Mouse (Mus musculus) MEL (cell line): ENCODE results near the gene Metrn. TPM values are rescaled to one million over a fixed set of nuclear protein-coding genes. Genes with fewer than 3 reads are reported as not detected.

ENCODE experiments used
- DNase-seq: peaks from one replicate; pipeline ENCODE4 v3.0.0; 2011; ENCODE audit warnings: low read depth, low spot score
- H3K27ac ChIP-seq: 2 replicates; pipeline ENCODE4 v1.5.1; 2012; ENCODE audit warnings: low read depth, mild to moderate bottlenecking, control low read depth, low read length, moderate library complexity; ENCODE audit not compliant: control insufficient read depth
- H3K27me3 ChIP-seq, 2 experiments: fragments of 150-350 bp in 1 of 2; sonication (generic) in 1 of 2; 2 replicates each; pipeline ENCODE4 v1.6.1; 2012; ENCODE audit warnings: low read length in 2 of 2, mild to moderate bottlenecking in 2 of 2, improper control_type of control experiment in 1 of 2, moderate library complexity in 1 of 2; ENCODE audit not compliant: insufficient read depth in 2 of 2, control insufficient read depth in 1 of 2
- H3K36me3 ChIP-seq, 2 experiments: 2 replicates each; pipeline ENCODE4 v1.6.1; 2012 to 2014; ENCODE audit warnings: low read length in 2 of 2, improper control_type of control experiment in 1 of 2, inconsistent platforms in 1 of 2, mild to moderate bottlenecking in 1 of 2; ENCODE audit not compliant: insufficient read depth in 2 of 2, control insufficient read depth in 1 of 2
- H3K4me1 ChIP-seq, 2 experiments: fragments of 150-350 bp in 1 of 2; sonication (generic) in 1 of 2; 2 replicates each; pipeline ENCODE4 v1.6.1; 2012; ENCODE audit warnings: low read length in 2 of 2, improper control_type of control experiment in 1 of 2, mild to moderate bottlenecking in 1 of 2; ENCODE audit not compliant: insufficient read depth in 2 of 2, control insufficient read depth in 1 of 2
- H3K4me3 ChIP-seq, 2 experiments: fragments of 150-350 bp in 1 of 2; sonication (generic) in 1 of 2; 2 replicates each; pipeline ENCODE4 v1.5.1; 2012; ENCODE audit warnings: low read depth in 2 of 2, low read length in 2 of 2, mild to moderate bottlenecking in 2 of 2, moderate library complexity in 2 of 2, control low read depth in 1 of 2, improper control_type of control experiment in 1 of 2; ENCODE audit not compliant: control insufficient read depth in 1 of 2, insufficient read depth in 1 of 2
- H3K79me2 ChIP-seq: 2 replicates; pipeline ENCODE4 v1.6.1; 2012; ENCODE audit warnings: mild to moderate bottlenecking, low read length, moderate library complexity; ENCODE audit not compliant: control insufficient read depth, poor library complexity, insufficient read depth
- H3K9ac ChIP-seq: 2 replicates; pipeline ENCODE4 v1.6.1; 2012; ENCODE audit warnings: low read depth, mild to moderate bottlenecking, control low read depth, low read length, moderate library complexity; ENCODE audit not compliant: control insufficient read depth, poor library complexity, severe bottlenecking
- H3K9me3 ChIP-seq: fragments of 150-350 bp; sonication (generic); replicated peaks from 2 replicates; pipeline ENCODE4 v1.6.1; 2012; ENCODE audit warnings: mild to moderate bottlenecking, low read length, improper control_type of control experiment, moderate library complexity; ENCODE audit not compliant: insufficient read depth
- CHD1 ChIP-seq: IDR thresholded peaks from 2 replicates; pipeline ENCODE4 v1.6.1; 2012; ENCODE audit warnings: low read depth, mild to moderate bottlenecking, inconsistent platforms, low read length, improper control_type of control experiment
- CHD2 ChIP-seq: IDR thresholded peaks from 2 replicates; pipeline ENCODE4 v1.6.1; 2011; ENCODE audit warnings: low read length, improper control_type of control experiment
- CTCF ChIP-seq, 3 experiments: IDR thresholded peaks in 2 of 3; conservative IDR thresholded peaks in 1 of 3; 2 replicates each; pipeline ENCODE4 v1.5.1; 2011 to 2012; ENCODE audit warnings: low read length in 3 of 3, low read depth in 2 of 3, mild to moderate bottlenecking in 2 of 3, improper control_type of control experiment in 1 of 3, inconsistent platforms in 1 of 3, mixed read lengths in 1 of 3, moderate library complexity in 1 of 3; ENCODE audit not compliant: control insufficient read depth in 1 of 3, insufficient read depth in 1 of 3, poor library complexity in 1 of 3, severe bottlenecking in 1 of 3
- E2F4 ChIP-seq: IDR thresholded peaks from 2 replicates; pipeline ENCODE4 v1.6.1; 2011; ENCODE audit warnings: low read depth, low read length, improper control_type of control experiment, borderline replicate concordance
- ELF1 ChIP-seq: IDR thresholded peaks from 2 replicates; pipeline ENCODE4 v1.6.1; 2014; ENCODE audit warnings: low read depth, mild to moderate bottlenecking, inconsistent platforms, low read length, improper control_type of control experiment, moderate library complexity
- ETS1 ChIP-seq: IDR thresholded peaks from 2 replicates; pipeline ENCODE4 v1.6.1; 2012; ENCODE audit warnings: low read depth, mild to moderate bottlenecking, inconsistent platforms, low read length, improper control_type of control experiment, moderate library complexity
- GATA1 ChIP-seq: IDR thresholded peaks from 2 replicates; pipeline ENCODE4 v1.6.1; 2011; ENCODE audit warnings: low read depth, low read length, improper control_type of control experiment
- HCFC1 ChIP-seq: IDR thresholded peaks from 2 replicates; pipeline ENCODE4 v1.6.1; 2012; ENCODE audit warnings: low read depth, mild to moderate bottlenecking, inconsistent platforms, low read length, improper control_type of control experiment, moderate library complexity
- KAT2A ChIP-seq: conservative IDR thresholded peaks from 2 replicates; pipeline ENCODE4 v1.6.1; 2012; ENCODE audit warnings: low read depth, low read length, improper control_type of control experiment, inconsistent platforms
- MAX ChIP-seq: IDR thresholded peaks from 2 replicates; pipeline ENCODE4 v1.6.1; 2011; ENCODE audit warnings: low read length, improper control_type of control experiment
- MEF2A ChIP-seq: IDR thresholded peaks from 2 replicates; pipeline ENCODE4 v1.6.1; 2014; ENCODE audit warnings: low read depth, mild to moderate bottlenecking, inconsistent platforms, low read length, improper control_type of control experiment; ENCODE audit not compliant: poor library complexity, insufficient replicate concordance, severe bottlenecking; ENCODE audit errors: extremely low read depth
- NELFE ChIP-seq: IDR thresholded peaks from 2 replicates; pipeline ENCODE4 v1.6.1; 2011; ENCODE audit warnings: low read depth, low read length, improper control_type of control experiment
- NRF1 ChIP-seq: IDR thresholded peaks from 2 replicates; pipeline ENCODE4 v1.6.1; 2014; ENCODE audit warnings: low read depth, mild to moderate bottlenecking, inconsistent platforms, low read length, improper control_type of control experiment, moderate library complexity; ENCODE audit not compliant: poor library complexity, insufficient read depth, severe bottlenecking
- POLR2A ChIP-seq, 2 experiments: IDR thresholded peaks; 2 replicates each; pipeline ENCODE4 v1.6.1; 2011 to 2012; ENCODE audit warnings: low read length in 2 of 2, mild to moderate bottlenecking in 2 of 2, control low read depth in 1 of 2, improper control_type of control experiment in 1 of 2, low read depth in 1 of 2, moderate library complexity in 1 of 2; ENCODE audit not compliant: control insufficient read depth in 1 of 2, insufficient read depth in 1 of 2, poor library complexity in 1 of 2
- POLR2AphosphoS2 ChIP-seq: IDR thresholded peaks from 2 replicates; pipeline ENCODE4 v1.6.1; 2011; ENCODE audit warnings: low read length, improper control_type of control experiment
- RCOR1 ChIP-seq: IDR thresholded peaks from 2 replicates; pipeline ENCODE4 v1.6.1; 2012; ENCODE audit warnings: low read depth, mild to moderate bottlenecking, inconsistent platforms, low read length, improper control_type of control experiment
- SMC3 ChIP-seq: IDR thresholded peaks from 2 replicates; pipeline ENCODE4 v1.6.1; 2011; ENCODE audit warnings: low read depth, low read length, improper control_type of control experiment
- TAL1 ChIP-seq: IDR thresholded peaks from 2 replicates; pipeline ENCODE4 v1.6.1; 2012; ENCODE audit warnings: mild to moderate bottlenecking, inconsistent platforms, low read length, moderate library complexity, mixed read lengths
- TBP ChIP-seq: IDR thresholded peaks from 2 replicates; pipeline ENCODE4 v1.8.0; 2011; ENCODE audit warnings: low read depth, low read length, improper control_type of control experiment
- USF2 ChIP-seq, 2 experiments: IDR thresholded peaks; 2 replicates each; pipeline ENCODE4 v1.6.1; 2011 to 2012; ENCODE audit warnings: improper control_type of control experiment in 2 of 2, low read length in 2 of 2, borderline replicate concordance in 1 of 2, inconsistent platforms in 1 of 2, low read depth in 1 of 2, mild to moderate bottlenecking in 1 of 2; ENCODE audit not compliant: insufficient read depth in 1 of 2
- ZNF384 ChIP-seq: IDR thresholded peaks from 2 replicates; pipeline ENCODE4 v1.6.1; 2012; ENCODE audit warnings: low read depth, mild to moderate bottlenecking, inconsistent platforms, low read length, improper control_type of control experiment
- polyA plus RNA-seq, 2 experiments: library from polyadenylated mRNA; stranded (reverse) in 1 of 2; unstranded in 1 of 2; fragments of >175 nt in 1 of 2; fragments of >200 nt in 1 of 2; gene quantifications; 2 replicates each; pipeline versions ENCODE4 v1.2.1 to v1.2.4; 2012; ENCODE audit warnings: low replicate concordance in 2 of 2, low read depth in 1 of 2; ENCODE audit not compliant: insufficient read length in 2 of 2, insufficient read depth in 1 of 2, missing spikeins in 1 of 2
- total RNA-seq: library from RNA; depleted of rRNA; stranded (reverse); fragments of 300-350 nt; gene quantifications from 2 replicates; pipeline ENCODE4 v1.2.3, GENCODE M21; 2012

Metrn gene
- total and polyA plus RNA-seq, 3 experiments: 95.7 to 116 TPM; not detected in 1

DNA sequence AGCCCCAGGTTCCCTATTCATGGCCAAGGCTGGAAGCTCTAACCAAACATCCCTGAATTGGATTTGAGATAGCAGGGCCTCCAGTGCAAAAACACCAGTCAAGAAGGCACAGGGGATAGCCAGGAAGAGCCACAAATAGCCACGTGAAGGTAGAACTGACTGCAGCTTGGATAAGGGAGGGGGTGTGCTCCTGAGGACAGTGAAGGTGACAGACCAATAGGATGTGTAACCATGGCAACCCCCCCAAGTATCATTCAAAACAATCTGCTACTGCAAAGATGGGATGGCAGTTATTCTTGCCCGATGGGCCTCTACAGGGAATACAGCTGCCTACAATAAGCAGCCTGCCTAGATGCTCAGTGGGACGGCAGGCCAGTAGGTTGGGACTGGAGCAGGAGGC is 40.6 kb upstream of the Metrn start:
- H3K27me3 ChIP-seq: no peaks in the 10 kb centered on the region
- no peaks in the 10 kb centered on the region; a peak in 2 of 4 replicates for H3K36me3 ChIP-seq
- H3K4me3 ChIP-seq: no peak overlapping the region
- H3K4me1 ChIP-seq: peaks cover 2 to 8% of the 10 kb centered on the region in 2 experiments; a peak in 3 of 4 replicates
- no peaks in the 10 kb centered on the region for H3K9me3 ChIP-seq
- no peak overlapping the region for H3K9ac ChIP-seq
- no peak for TF ChIP-seq RCOR1
- TF ChIP-seq GATA1: no peak
- no peak for TF ChIP-seq ELF1
- no peak for TF ChIP-seq E2F4
- TF ChIP-seq SMC3: no peak
- no peak for TF ChIP-seq KAT2A
- TF ChIP-seq ZNF384: no peak
- no peak for TF ChIP-seq CHD1
- TF ChIP-seq USF2 (IDR thresholded peaks at IDR 0.05; ENCODE audit: borderline replicate concordance in 1 of 2, insufficient read depth in 1 of 2, low read depth in 1 of 2, low read length in 2 of 2): no peak
- no peak for TF ChIP-seq HCFC1
- no peak for TF ChIP-seq NRF1
- TF ChIP-seq NELFE: no peak
- TF ChIP-seq POLR2A (IDR thresholded peaks at IDR 0.05; ENCODE audit: control insufficient read depth in 1 of 2, insufficient read depth in 1 of 2, low read depth in 1 of 2, low read length in 2 of 2, poor library complexity in 1 of 2): no peak; a peak in 1 of 4 replicates
- no peak for TF ChIP-seq CTCF (IDR thresholded peaks at IDR 0.05 in 2 of 3, conservative IDR thresholded peaks at IDR 0.05 in 1 of 3; ENCODE audit: control insufficient read depth in 1 of 3, insufficient read depth in 1 of 3, low read depth in 2 of 3, low read length in 3 of 3, poor library complexity in 1 of 3, severe bottlenecking in 1 of 3)
- TF ChIP-seq MEF2A: no peak
- TF ChIP-seq POLR2AphosphoS2: no peak; the same call in 1 of the 2 replicates
- TF ChIP-seq TBP: no peak
- no peak for TF ChIP-seq CHD2
- peaks cover 20% of the 10 kb centered on the region for H3K79me2 ChIP-seq
- H3K27ac ChIP-seq: no peak overlapping the region
- DNase-seq: no peak

DNA sequence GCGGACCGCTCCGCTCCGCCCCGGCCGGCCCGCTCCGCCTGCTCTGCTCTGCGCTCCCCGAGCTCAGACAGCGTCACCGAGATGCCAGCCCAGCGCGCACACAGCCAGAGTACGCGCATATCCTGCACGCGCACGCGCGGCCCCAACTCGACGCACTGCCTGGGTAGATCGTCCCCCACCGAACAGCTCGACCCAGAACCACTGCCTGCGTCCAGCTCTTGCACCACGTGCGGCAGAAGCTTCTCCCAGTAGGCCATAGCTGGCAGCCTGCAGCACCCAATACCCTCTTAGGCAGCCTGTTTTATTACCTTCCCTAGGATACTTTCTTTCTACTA is 40.1 kb upstream of the Metrn start, which contains the start of gene Rhbdl1:
Gene Rhbdl1, minus strand, starts transcription at position 220 of the 335 bp plus-strand sequence.
- Histone ChIP-seq H3K27ac (no peak within 1 kb of the TSS), H3K4me1 (peaks cover 2 to 8% of the 10 kb centered on the region in 2 experiments; a peak in 3 of 4 replicates), H3K9me3 (no peaks in the 10 kb centered on the region), H3K36me3 (no peaks in the 10 kb centered on the region; a peak in 2 of 4 replicates), H3K4me3 (no peak within 1 kb of the TSS), H3K9ac (no peak within 1 kb of the TSS), H3K79me2 (peaks cover 24% of the 10 kb centered on the region), H3K27me3 (no peaks in the 10 kb centered on the region)
- no peak for DNase-seq
- TF ChIP-seq ETS1: no peak
- TF ChIP-seq MEF2A: no peak
- no peak for TF ChIP-seq ELF1
- TF ChIP-seq USF2 (IDR thresholded peaks at IDR 0.05; ENCODE audit: borderline replicate concordance in 1 of 2, insufficient read depth in 1 of 2, low read depth in 1 of 2, low read length in 2 of 2): no peak
- TF ChIP-seq NELFE: no peak
- no peak for TF ChIP-seq TAL1
- no peak for TF ChIP-seq MAX
- no peak for TF ChIP-seq SMC3
